Mouse (Mus musculus) liver, embryonic 11.5 days (tissue): ENCODE measurements around the gene Rrn3. TPM values are rescaled to one million over a fixed set of nuclear protein-coding genes. Genes with fewer than 3 reads are reported as not detected.

Experiments
- ATAC-seq: fragments of 200-750 bp; cut with Nextera tagmentation; replicated peaks from 2 replicates; pipeline ENCODE4 v1.8.0; 2017; ENCODE audit warnings: moderate number of reproducible peaks, mild to moderate bottlenecking, moderate TSS enrichment, moderate library complexity; ENCODE audit not compliant: low FRiP score
- DNase-seq: peaks from one replicate; pipeline ENCODE4 v3.0.0-alpha.2; 2017; ENCODE audit warnings: low spot score
- H3K27ac ChIP-seq: fragments of 300-500 bp; sonication (generic); 2 replicates; pipeline ENCODE4 v1.5.1; 2014; ENCODE audit warnings: mild to moderate bottlenecking, low read depth, low read length, control low read depth
- H3K27me3 ChIP-seq: fragments of 300-500 bp; sonication (generic); replicated peaks from 2 replicates; pipeline ENCODE4 v1.6.1; 2014; ENCODE audit warnings: low read length, mixed read lengths; ENCODE audit not compliant: control insufficient read depth, insufficient read depth
- H3K36me3 ChIP-seq: fragments of 300-500 bp; sonication (generic); 2 replicates; pipeline ENCODE4 v1.6.1; 2014; ENCODE audit warnings: mild to moderate bottlenecking, low read length, moderate library complexity, mixed read lengths; ENCODE audit not compliant: control insufficient read depth, insufficient read depth
- H3K4me1 ChIP-seq: fragments of 300-500 bp; sonication (generic); replicated peaks from 2 replicates; pipeline ENCODE4 v1.6.1; 2014; ENCODE audit warnings: low read length, mixed read lengths; ENCODE audit not compliant: control insufficient read depth, insufficient read depth
- H3K4me2 ChIP-seq: fragments of 300-500 bp; sonication (generic); 2 replicates; pipeline ENCODE4 v1.6.1; 2014; ENCODE audit warnings: mild to moderate bottlenecking, control low read depth, moderate library complexity
- H3K4me3 ChIP-seq: fragments of 300-500 bp; sonication (generic); 2 replicates; pipeline ENCODE4 v1.5.1; 2014; ENCODE audit warnings: low read depth, low read length, control low read depth
- H3K9ac ChIP-seq: fragments of 300-500 bp; sonication (generic); 2 replicates; pipeline ENCODE4 v1.6.1; 2014; ENCODE audit warnings: low read depth, low read length, control low read depth
- H3K9me3 ChIP-seq: fragments of 300-500 bp; sonication (generic); 2 replicates; pipeline ENCODE4 v1.6.1; 2016; ENCODE audit warnings: low read length, inconsistent platforms, mixed read lengths; ENCODE audit not compliant: control insufficient read depth
- WGBS: fragments of 180-500 bp; shearing (Covaris S2); extraction: QIAGEN DNeasy Blood & Tissue Kit; methylation state at CpG from one replicate; pipeline ENCODE4 v1.1.7; 2014; 5-methylcytosine and 5-hydroxymethylcytosine counted together
- polyA plus RNA-seq: library from polyadenylated mRNA; unstranded; fragments of >200 nt; fragmentation: Nextera tagmentation; extraction: Ambion mirVana; gene quantifications from 2 replicates; pipeline ENCODE4 v1.2.1, GENCODE M21; 2014

The Rrn3 gene
- polyA plus RNA-seq, 1 experiment from 2014 or later: 67.1 TPM

DNA sequence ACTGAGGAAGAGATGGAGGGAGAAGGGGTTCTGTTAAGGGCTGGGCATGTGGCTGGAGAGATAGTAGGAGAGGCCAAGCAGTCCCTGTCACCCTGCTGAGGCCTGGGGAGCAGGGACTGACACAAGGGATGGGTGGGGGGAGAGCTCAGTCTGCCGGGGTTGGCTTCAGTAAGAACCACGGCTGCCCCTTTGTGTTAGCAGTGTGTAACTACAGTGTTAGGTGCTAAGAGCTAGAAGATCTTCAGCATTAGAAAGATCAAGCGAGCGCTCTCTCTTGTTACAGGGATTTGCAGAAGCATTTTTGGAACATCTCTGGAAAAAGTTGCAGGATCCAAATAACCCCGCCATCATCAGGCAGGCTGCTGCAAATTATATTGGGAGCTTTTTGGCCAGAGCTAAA lies 24.2 kb downstream of the Rrn3 start:
- ATAC-seq: no peak
- Histone ChIP-seq H3K36me3 (peaks cover 56% of the 10 kb centered on the region), H3K27me3 (no peaks in the 10 kb centered on the region), H3K9me3 (no peaks in the 10 kb centered on the region), H3K9ac (no peak overlapping the region), H3K4me3 (no peak overlapping the region), H3K4me1 (no peaks in the 10 kb centered on the region), H3K27ac (no peak overlapping the region), H3K4me2 (no peak overlapping the region)
- 87% methylated on average over 5 of the region's 5 CpGs for WGBS
- no peak for DNase-seq

- Histone ChIP-seq H3K36me3 (peaks cover 64% of the 10 kb centered on the region), H3K4me1 (no peaks in the 10 kb centered on the region), H3K9ac (no peak overlapping the region), H3K27ac (no peak overlapping the region), H3K4me2 (no peak overlapping the region), H3K4me3 (no peak overlapping the region), H3K9me3 (no peaks in the 10 kb centered on the region), H3K27me3 (no peaks in the 10 kb centered on the region)
- no peak for DNase-seq
- WGBS: 93% methylated on average over 4 of the region's 4 CpGs
- no peak for ATAC-seq
Observed at GRCm38 (mm10) chr16:13807616-13808015, 27.1 kb downstream of the Rrn3 start.

DNA sequence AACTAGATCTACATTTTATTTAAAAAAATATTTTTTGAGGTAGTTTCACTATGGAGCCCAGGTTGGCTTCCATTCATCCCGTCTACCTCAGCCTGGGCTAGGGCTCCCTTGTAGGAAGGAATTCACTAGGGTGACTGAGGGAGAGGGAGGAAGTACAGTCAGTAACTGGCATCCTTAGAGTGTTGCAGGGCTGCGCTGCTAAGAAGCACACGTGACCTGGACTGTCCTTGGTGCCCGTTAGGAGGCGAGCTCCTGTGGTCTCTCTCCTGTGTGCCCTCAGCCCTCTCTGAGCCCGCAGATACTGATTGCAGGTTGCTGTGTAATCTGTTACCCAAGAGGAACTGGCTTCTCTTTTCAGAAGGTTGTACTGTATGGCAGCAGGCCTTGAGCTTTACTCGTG lies 27.9 kb downstream of the Rrn3 start:
- H3K4me2 ChIP-seq: no peak overlapping the region
- ATAC-seq: no peak
- no peak overlapping the region for H3K27ac ChIP-seq
- no peak for DNase-seq
- H3K27me3 ChIP-seq: no peaks in the 10 kb centered on the region
- no peak overlapping the region for H3K9ac ChIP-seq
- no peaks in the 10 kb centered on the region for H3K4me1 ChIP-seq
- peaks cover 67% of the 10 kb centered on the region for H3K36me3 ChIP-seq
- WGBS: 93% methylated on average over 7 of the region's 7 CpGs
- H3K4me3 ChIP-seq: no peak overlapping the region
- H3K9me3 ChIP-seq: no peaks in the 10 kb centered on the region

DNA sequence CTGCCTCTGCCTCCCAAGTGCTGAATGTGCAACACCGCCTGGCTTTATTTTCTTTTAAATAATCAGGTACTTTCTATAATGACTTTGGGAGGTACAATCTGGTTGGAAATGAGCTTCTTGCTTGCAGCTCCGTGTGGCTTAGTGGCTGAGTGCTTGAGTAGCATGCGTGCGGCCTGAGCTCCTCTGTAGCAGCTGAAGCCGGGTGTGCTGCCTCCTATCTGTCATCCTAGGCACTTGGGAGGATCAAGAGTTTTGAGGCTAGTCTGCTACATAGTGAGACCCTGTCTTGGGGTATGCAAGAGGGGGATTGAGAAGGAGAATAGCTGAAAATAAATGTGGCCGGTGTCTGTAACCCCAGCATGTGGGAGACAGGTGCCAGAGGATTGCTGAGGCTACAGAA lies 31.6 kb downstream of the Rrn3 start:
- Histone ChIP-seq H3K27me3 (no peaks in the 10 kb centered on the region), H3K4me1 (no peaks in the 10 kb centered on the region), H3K4me2 (no peak overlapping the region), H3K4me3 (no peak overlapping the region), H3K9me3 (no peaks in the 10 kb centered on the region), H3K36me3 (peaks cover 61% of the 10 kb centered on the region), H3K9ac (no peak overlapping the region), H3K27ac (no peak overlapping the region)
- DNase-seq (no peak), ATAC-seq (no peak)
- 92% methylated on average over 6 of the region's 6 CpGs for WGBS

DNA sequence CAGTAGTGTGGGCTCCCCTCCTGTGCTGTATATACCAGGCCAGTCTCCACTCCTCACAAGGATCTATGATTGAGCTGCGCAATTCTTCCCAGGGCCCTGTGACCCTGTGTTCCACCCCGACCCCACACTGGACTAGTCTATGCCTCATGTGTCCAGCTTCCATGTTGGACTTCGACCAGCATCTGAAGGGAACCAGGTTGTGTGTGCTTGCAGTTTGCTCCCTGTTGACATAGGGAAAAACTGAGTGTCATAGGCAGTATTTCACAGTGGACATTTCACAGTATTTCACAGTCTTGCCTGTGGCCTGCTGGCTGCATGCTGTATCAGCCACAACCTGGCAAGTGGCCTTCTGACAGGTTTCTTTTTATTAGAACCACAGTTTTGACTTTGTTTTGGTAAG lies 32.7 kb downstream of the Rrn3 start:
- H3K4me3 ChIP-seq: no peak overlapping the region
- H3K4me1 ChIP-seq: no peaks in the 10 kb centered on the region; the same call in 1 of the 2 replicates
- peaks cover 55% of the 10 kb centered on the region for H3K36me3 ChIP-seq
- no peak for DNase-seq
- no peak for ATAC-seq
- 92% methylated on average over 3 of the region's 3 CpGs for WGBS
- H3K27me3 ChIP-seq: no peaks in the 10 kb centered on the region
- no peak overlapping the region for H3K4me2 ChIP-seq
- no peak overlapping the region for H3K27ac ChIP-seq
- no peak overlapping the region for H3K9ac ChIP-seq
- H3K9me3 ChIP-seq: no peaks in the 10 kb centered on the region

DNA sequence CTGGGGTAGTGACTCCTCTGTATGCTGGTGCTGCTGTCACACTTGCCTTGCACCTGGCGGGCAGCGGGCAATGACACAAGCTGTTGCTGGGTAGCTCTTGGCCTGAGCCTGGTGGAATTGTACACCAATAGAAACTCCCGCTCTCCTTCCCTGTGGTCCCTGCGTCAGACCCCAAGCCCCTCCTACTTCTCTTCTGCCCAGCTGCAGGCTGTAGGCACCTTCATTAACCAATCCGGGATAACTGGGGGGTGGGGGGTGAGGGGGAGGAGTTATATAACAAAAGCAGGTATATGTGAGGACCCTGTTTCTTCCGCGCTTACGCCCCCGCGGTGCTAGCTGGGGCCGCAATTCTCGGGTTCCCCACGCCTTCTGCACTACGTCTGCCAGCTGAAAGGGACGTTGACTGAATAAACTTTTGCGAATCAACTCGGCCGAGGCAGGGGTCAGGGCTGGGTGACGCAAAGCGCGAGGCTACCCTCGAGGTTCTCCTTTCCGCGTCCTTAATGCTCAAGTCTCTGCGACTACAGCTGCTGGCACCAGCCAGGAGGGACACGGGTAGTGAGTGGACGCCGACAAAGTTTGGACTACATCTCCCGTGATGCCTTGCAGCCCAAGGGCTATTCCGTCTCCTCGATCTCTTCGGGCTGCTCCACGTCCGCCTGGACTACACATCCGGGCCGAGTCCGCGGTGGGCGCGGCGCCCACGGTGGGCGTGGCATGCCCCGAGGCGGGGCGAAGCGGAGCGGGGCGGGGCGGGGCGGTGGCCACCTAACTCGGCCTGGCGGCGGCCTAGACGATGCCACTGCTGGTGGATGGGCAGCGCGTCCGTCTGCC lies 38.3 kb downstream of the Rrn3 start, which contains the start of gene Ntan1:
Gene Ntan1 (plus strand): TSS at position 286 of the 834 bp plus-strand sequence.
- Histone ChIP-seq H3K9me3 (no peaks in the 10 kb centered on the region), H3K4me1 (peaks cover 10% of the 10 kb centered on the region; the same call in 1 of the 2 replicates), H3K4me2 (peak within 1 kb of the TSS; percentile 93), H3K27me3 (no peaks in the 10 kb centered on the region), H3K36me3 (peaks cover 9% of the 10 kb centered on the region), H3K4me3 (peak within 1 kb of the TSS; percentile 55), H3K27ac (peak within 1 kb of the TSS; percentile 35), H3K9ac (peak within 1 kb of the TSS; percentile 77)
- DNase-seq: peak; percentile 97
- WGBS: under 1% methylated on average over 55 of the region's 58 CpGs
- ATAC-seq: peak; percentile 95

GRCm38 (mm10) chr16:13819394-13819743 lies 38.9 kb downstream of the Rrn3 start:
- WGBS: under 1% methylated on average over 36 of the region's 36 CpGs
- H3K27ac ChIP-seq: peak overlapping the region; percentile 35
- ATAC-seq: peak; percentile 69

GRCm38 (mm10) chr16:13819806-13820500 lies 39.4 kb downstream of the Rrn3 start:
- DNase-seq: no peak
- no peak for ATAC-seq
- no peaks in the 10 kb centered on the region for H3K9me3 ChIP-seq
- no peaks in the 10 kb centered on the region for H3K27me3 ChIP-seq
- WGBS: 38% methylated on average over 12 of the region's 12 CpGs
- peaks cover 10% of the 10 kb centered on the region; the same call in 1 of the 2 replicates for H3K36me3 ChIP-seq
- H3K9ac ChIP-seq: peak overlapping the region; percentile 77
- peak overlapping the region; percentile 35; the same call in 1 of the 2 replicates for H3K27ac ChIP-seq
- peaks cover 10% of the 10 kb centered on the region; the same call in 1 of the 2 replicates for H3K4me1 ChIP-seq
- H3K4me3 ChIP-seq: peak overlapping the region; percentile 55
- H3K4me2 ChIP-seq: peak overlapping the region; percentile 93

More at GRCm38 (mm10) chr16:13819394-13819743, 38.9 kb downstream of the Rrn3 start:
- Histone ChIP-seq H3K4me3 (peak overlapping the region; percentile 55), H3K4me2 (peak overlapping the region; percentile 93), H3K4me1 (peaks cover 10% of the 10 kb centered on the region; the same call in 1 of the 2 replicates), H3K36me3 (peaks cover 9% of the 10 kb centered on the region; the same call in 1 of the 2 replicates), H3K9ac (peak overlapping the region; percentile 77), H3K9me3 (no peaks in the 10 kb centered on the region), H3K27me3 (no peaks in the 10 kb centered on the region)
- DNase-seq: no peak
